Mouse (Mus musculus): ENCODE data around the gene Sgo2a.

DNA sequence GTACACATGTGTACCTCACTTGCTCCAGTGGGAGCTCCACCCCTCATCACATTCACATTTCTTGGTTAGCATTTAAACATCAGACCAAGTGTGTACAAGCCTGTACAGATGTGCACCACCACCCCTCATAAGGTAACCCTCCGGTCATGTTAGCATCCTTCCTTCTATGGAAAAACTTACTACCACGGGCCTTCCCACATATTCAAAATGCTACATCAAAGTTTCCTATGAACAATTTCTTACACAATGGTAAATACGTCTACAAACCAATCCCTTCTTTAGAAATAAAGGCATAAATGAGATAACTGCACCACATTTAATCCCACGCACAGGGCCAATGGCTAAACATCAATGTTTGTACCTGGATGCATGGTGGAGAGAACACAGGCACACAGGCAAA, 43.3 kb upstream of the Sgo2a start:
- no peak for TF ChIP-seq CTCF (conservative IDR thresholded peaks at IDR 0.05; ENCODE audit: low read length)
- no peak for TF ChIP-seq POU5F1 (IDR thresholded peaks at IDR 0.05; ENCODE audit: borderline replicate concordance, low read length)
- TF ChIP-seq NANOG (IDR thresholded peaks at IDR 0.05; ENCODE audit: borderline replicate concordance, low read length) = no peak

Data from E14TG2a.4 (cell line).